Mouse (Mus musculus) T-helper 17 cell (primary cell): Measurements from ENCODE around the gene Wdr34.

Experiments
- in situ Hi-C, 2 experiments: fragments of 300-600 bp; cut with MboI, MseI; formaldehyde crosslinking; loops; 1 replicate in 1 of 2; 2 replicates in 1 of 2; pipeline ENCODE4 v1.15.1; 2025; ENCODE audit warnings: high pct_unique_total_duplicates in 2 of 2

Gene Wdr34

GRCm38 (mm10) chr2:30039687-30040086 lies 9.0 kb downstream of the Wdr34 start:
- in situ Hi-C loops = loop anchor here in 1 of 2 experiments (5.0 to 10.0 kb wide), 2 partner anchors 58 to 765 kb away; partner anchors contain the start of genes 1700001O22Rik and Ntmt1

GRCm38 (mm10) chr2:30038370-30038769 lies 10.3 kb downstream of the Wdr34 start:
- in situ Hi-C loops = no loop called here

GRCm38 (mm10) chr2:30037762-30038161 lies 10.9 kb downstream of the Wdr34 start:
- in situ Hi-C loops = no loop called here

- in situ Hi-C loops = no loop called here
Measured at GRCm38 (mm10) chr2:30032957-30033356, 15.7 kb downstream of the Wdr34 start.

- in situ Hi-C loops = no loop called here
Measured at GRCm38 (mm10) chr2:30032244-30032846, 16.3 kb downstream of the Wdr34 start.

GRCm38 (mm10) chr2:30026997-30027396 lies 21.7 kb downstream of the Wdr34 start:
- in situ Hi-C loops = loop anchor here in 1 of 2 experiments (10.0 kb wide), 1 partner anchor 882 kb away; no protein-coding TSS in a partner anchor

- in situ Hi-C loops = loop anchor here in 1 of 2 experiments (10.0 kb wide), 1 partner anchor 881 kb away; no protein-coding TSS in a partner anchor
Measured at GRCm38 (mm10) chr2:30025454-30025853, 23.2 kb downstream of the Wdr34 start.

- in situ Hi-C loops = loop anchor here (10.0 kb wide), 2 partner anchors 850 to 860 kb away; no protein-coding TSS in a partner anchor
Measured at GRCm38 (mm10) chr2:30014326-30014966, 34.2 kb downstream of the Wdr34 start.

DNA sequence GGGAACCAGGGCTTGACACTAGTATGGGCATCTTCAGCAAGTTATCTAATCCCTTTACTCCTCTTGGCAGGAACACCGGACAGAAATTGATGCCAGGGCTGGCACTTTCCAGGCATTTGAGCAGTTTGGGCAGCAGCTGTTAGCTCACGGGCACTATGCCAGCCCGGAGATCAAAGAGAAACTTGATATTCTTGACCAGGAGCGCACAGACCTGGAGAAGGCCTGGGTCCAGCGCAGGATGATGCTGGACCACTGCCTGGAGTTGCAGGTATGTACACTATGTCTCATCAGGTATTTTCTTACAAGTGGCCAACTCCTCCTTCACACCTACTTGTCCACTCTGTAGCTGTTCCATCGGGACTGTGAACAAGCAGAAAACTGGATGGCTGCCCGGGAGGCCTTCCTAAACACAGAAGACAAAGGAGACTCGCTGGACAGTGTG lies 37.8 kb downstream of the Wdr34 start:
- in situ Hi-C loops = loop anchor here (10.0 kb wide), 2 partner anchors 846 to 856 kb away; no protein-coding TSS in a partner anchor

DNA sequence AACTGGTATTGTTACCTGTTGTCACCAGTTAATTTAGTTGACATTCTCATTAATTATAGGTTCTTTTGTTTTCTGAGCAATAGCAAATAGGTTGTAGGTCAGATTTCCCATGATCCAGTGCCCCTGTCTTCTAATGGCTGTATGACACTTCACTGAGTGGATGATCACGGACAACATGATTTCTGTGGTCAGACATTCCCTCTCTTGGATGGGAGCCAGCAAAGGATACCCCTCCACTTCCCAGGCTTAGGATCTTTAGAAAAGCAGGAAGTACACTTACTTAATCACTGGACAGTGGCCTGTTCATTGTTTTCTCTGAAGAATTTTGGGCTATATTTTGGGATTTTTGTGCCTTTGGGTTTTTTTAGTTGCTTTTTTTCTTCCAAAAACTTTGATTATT lies 39.6 kb downstream of the Wdr34 start:
- in situ Hi-C loops = loop anchor here in 1 of 2 experiments (10.0 kb wide), 2 partner anchors 824 to 1144 kb away; no protein-coding TSS in a partner anchor

- in situ Hi-C loops = no loop called here
Measured at GRCm38 (mm10) chr2:29991962-29992361, 56.7 kb downstream of the Wdr34 start.
